Mouse (Mus musculus) left cerebral cortex, adult 11 months (tissue): ENCODE results near the gene Npnt.
A peak's percentile ranks its signal among the peaks of the same experiment; 100 is the strongest.

ENCODE experiments used
- DNase-seq: peaks from one replicate; pipeline ENCODE4 v3.0.0; 2022; ENCODE audit warnings: low spot score

Gene Npnt

DNA sequence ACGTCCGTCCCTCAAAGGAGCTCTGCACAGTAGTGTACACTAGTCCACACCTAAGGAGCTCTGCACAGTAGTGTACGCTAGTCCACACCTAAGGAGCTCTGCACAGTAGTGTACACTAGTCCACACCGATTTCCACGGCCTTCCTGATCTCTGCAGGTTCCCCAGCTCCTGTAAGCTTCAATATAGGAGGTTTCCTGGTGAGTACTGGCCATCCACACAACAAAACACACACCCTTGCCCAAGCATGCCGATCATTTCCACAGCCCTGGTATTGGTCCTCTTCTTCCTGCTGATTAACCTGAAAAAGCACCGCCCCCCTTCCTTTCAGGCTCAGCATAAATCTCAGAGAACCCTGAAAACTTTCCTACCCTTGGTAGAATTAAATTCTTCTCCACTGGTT, 57.6 kb downstream of the Npnt start:
- no peak for DNase-seq

DNA sequence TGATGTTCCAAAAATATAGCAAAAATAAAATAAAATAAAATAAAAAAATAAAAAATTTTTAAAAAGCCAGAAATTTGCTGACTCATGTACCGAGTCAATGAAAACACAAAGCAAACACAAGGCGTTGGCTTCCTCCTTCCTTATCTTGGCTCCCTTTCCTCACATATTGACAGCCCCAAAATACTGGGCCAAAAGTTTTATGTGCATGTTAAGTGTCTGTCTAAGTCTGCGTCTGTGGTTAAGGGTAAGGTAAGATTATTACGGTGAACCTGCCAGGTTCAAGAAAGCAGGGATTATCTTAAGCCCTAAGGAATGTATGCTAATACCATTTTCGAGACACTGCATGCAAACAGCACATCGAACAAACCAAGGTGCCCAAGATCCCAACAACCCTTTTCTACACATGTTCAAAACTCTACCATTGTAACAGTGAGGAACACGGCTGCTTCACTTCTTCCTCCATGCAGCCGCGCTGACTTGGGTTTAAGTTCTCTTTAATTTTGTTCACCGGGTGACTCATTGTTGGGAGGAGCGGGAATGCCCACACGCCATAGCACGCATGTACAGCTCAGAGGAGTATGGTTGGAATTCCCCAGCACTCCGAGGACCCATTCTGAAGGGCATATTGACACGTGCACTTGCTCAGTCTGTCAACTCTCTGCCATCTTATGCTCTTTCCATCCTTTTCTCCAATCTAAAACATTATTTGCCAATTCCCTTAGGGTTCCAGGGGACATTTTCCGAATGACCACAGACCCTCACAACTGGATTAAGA, 62.8 kb downstream of the Npnt start:
- no peak for DNase-seq

DNA sequence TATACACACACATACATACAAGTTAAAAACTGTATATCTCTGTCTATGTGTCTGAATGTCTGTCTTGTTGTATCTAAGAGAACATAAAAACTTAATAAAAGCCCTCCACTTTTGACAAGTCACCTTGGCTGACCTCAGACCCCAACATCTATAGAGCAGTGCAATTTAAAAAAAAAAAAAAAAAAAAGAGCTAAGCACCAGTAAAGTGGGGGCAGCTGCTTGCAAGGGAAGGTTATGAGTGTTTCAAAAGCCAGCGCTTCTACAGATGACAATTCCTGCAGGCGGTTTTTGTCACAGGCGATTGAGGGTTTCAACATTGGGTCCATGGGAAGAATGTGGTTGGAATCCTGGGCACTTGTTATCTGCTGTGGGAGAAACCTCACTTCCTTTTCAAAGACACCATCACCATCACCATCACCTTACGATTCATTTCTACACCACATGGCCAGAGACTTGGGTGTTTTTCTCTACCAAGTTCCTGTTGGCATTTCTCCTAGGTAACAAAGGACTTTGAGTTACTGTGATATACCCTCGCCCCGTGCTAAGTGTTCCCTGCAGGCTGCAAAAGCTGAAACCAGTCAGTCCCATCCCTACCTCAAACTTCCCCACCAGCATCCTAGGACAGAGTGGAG, 63.6 kb downstream of the Npnt start:
- DNase-seq, result no peak

DNA sequence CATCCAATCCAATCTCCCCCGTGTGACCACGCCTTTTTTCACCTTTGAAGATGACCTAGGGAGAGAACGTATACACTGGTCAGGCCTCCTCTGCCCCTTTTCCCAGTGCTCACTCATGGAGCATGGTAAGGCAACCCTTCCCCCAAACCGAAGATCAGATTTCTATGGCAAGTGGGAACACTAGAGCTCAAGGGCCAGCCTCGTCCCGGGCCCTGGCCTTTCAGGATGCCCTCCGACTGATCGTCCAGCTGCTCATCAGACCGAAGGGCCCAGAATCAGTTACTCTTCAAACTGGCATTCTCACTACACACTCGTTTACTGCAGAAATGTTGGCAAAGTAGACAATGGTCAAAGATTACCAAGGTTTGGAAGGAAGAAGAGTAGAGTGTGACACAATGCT, 65.6 kb downstream of the Npnt start:
- DNase-seq, result no peak

- no peak for DNase-seq
These were observed 66.8 kb downstream of the Npnt start for GRCm38 (mm10) chr3:132883256-132883655.

DNA sequence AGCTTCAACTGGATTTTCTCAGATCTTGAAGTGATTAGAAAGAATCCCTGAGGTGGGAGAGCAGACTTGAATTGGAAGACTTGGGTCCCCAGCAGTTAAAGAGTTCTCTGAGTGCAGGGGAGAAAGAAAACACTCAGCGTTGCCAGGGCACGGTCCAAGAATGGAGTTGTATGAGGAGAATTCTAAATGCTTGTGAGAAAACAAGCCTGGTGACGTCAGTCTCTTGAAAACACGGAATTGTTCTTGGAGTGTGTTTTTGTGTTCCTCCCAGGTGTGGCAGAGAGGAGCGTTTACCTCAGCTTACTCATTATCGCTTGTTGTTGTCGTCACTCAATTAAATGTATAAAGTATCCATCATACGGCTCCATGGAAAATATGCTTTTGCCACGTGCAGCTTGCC, 69.3 kb downstream of the Npnt start:
- DNase-seq, result no peak

DNA sequence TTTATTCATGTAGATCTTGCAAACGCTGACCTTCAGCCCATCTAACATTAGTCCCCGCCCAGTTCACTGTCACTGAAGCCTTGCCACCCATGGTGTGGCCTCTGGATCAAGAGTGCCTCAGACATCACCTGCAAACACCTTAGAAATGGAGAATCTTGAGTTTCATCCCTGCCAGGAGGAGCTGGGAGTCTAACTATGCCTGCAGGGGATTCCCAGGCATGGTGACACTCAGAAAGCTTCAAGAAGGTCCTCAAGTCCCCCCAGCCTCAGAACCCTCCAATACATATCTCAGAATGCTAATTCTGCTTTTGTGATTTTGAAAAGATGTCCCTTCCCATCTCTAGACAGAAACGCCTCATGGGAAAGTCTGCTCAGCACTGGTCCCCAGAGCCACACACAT, 69.7 kb downstream of the Npnt start:
- DNase-seq, result no peak

GRCm38 (mm10) chr3:132876933-132877676, 73.0 kb downstream of the Npnt start:
- DNase-seq, result no peak

DNA sequence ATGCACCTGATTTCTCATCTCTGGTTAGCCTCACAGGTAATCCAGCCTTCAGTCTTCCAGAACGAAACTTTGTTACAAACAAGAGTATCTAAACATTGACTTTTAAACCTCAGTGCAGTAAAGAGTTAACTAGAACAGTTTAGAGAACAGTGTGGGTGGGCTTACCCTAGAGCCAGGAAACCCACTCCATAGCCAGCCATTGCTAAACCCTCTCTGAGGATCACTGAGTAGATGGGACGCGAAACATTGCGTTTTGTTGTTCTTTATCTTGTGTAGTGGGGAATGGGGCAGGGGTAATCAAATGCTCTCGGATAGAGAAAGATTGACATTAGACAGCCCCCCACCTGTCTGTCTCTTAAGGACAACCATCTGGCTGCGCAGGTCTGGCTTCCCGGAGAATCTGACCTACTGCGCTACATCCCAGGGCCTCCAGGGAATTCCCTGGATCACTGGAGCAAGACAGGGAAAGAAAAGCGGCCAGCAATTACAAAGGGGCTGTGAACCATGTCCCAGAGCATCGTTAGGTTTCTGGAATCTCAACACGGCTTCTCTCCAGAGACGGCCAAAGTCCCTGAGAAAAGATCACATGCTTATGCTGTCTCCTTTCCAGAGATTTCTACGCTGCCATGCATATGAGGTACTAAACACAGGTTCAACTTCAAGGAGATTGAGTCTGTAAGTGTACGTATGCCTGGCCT, 73.9 kb downstream of the Npnt start:
- DNase-seq, result no peak

- DNase-seq, result no peak
These were observed 76.8 kb downstream of the Npnt start for GRCm38 (mm10) chr3:132873251-132873650.

DNA sequence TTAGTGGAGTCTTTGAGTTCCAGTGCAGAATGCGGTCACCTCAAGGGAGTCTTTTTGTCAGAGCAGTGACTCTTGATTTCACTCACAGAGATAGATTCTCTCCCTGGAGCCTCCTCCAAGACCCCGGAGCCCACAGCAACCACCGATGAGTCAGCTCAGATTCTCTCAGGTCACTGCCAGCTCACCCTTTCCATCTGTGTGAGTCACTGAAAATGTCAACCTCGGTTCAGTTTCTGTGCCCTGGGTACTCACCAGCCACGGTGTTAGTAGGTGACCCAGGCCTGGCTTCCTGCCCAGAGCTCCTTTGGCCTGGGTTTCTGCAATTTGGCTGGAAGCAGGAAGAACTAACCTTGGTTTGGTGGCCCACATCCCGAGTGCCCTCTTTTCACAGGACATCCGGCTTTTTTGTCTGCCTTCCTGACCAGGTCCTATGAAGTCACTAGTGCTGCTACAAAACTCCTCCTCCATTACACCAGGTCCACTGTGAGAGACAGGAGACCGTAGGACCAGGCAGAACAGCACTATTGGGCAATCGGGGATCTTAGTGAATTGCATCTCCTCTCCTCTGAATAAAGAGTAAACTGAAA, 78.7 kb downstream of the Npnt start:
- no peak for DNase-seq

DNA sequence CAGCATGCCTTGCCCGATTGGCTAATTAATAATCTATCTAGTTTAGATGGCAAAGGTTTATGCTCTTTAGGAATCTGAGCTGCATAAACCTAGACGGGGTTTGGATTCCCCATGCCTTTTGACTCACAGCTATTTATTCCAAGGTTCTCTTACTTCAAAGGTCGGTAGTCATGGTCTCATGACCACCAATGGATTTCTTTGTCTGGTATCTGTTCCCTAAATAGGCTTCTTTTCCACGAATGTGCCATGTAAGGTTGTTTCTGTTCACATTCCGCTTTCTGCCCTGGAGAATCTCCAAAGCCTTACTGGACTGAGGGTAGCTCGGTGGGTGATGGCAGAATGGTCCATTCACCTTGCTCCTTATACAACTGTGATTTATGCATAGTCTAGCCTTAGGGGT, 80.0 kb downstream of the Npnt start:
- DNase-seq, result peak; percentile 7

GRCm38 (mm10) chr3:132868838-132869237, 81.3 kb downstream of the Npnt start:
- DNase-seq, result no peak

GRCm38 (mm10) chr3:132866984-132867383, 83.1 kb downstream of the Npnt start:
- no peak for DNase-seq

DNA sequence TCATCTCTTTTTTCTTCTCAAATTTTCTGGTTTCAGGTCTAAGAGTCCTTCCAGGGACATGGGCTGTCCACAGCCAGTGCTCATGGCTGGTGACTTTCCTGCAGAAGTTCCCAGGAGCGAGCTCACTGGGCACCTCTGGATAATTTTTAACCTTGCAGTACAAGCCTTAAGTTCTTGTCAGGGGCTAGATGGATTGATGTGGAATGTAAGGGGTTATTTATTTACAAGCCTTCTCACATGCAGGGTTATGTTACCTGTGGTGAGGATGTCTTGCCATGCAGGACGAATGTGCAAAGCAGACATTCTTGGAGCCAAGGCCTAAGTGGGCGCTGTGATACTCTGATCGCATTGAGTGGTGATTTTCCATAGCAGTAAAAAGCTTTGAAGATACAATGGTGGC, 84.5 kb downstream of the Npnt start:
- no peak for DNase-seq

DNA sequence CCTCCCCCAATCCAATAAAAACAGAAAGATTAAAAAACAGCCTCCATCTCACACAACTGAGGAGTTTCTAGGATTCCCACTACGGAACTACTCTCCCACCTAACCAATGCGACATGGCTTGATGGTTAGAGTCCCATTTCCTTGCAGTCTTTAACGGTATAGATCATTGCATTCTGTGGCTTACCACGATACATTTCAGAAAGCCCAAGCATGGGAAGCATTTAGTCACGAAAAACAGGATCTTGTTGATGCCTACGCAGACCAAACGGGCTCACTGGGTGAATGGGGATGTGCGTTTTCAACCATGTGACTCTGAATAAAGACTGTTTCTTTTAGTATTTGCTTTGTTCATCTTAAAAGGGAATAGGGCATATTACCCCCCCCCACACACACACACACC, 85.1 kb downstream of the Npnt start:
- DNase-seq, result no peak

DNA sequence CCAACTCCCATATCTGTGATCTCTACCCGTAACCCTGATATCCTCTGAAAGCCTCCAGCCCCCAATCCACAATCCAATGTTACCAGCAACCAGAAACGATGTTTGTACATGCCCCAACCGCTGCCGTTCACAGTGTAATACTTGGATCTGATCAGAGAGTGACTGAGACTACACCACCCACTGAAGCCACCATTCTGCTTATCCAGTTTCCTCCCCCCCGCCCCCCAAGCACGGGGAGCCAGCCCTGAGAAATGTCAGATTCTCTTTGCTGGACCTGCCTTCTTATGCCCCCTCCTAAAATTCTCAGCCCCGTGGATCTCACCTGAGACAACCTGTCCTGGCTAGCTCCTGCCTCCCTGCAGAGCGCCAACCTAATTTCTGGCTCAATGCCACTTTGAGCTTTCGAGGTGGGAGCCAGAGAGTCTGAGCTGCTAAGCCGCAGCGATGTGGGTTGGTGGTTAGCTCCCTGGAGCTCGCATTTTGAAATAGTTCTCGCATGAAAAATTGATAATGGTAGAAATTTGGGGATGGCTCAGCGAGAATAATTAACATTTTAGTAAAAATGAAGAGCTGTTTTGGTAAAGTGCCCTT, 85.7 kb downstream of the Npnt start:
- no peak for DNase-seq

- no peak for DNase-seq
These were observed 86.2 kb downstream of the Npnt start for GRCm38 (mm10) chr3:132863843-132864242.

- DNase-seq, result no peak
These were observed 89.3 kb downstream of the Npnt start for GRCm38 (mm10) chr3:132860796-132861195.

DNA sequence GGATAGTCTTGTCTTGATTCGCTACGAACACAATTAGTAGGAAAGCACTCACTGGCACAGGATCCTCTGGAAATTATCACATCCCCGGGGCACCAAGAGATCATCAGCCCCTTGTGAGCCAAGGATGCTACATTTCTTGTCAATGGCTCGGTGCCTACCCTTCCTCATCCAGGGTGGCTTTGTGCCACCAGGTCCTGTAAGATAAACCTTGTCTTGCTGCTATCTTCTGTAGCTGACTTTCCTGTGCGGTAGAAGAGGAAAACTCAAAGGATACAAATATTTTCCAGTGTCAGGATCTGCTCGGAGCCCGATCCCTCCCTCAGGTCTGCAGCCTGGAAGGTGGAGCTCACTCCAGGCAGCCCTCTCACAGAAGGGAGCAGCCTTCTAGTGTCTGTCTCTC, 90.5 kb downstream of the Npnt start:
- DNase-seq, result no peak

GRCm38 (mm10) chr3:132858849-132859248, 91.2 kb downstream of the Npnt start:
- no peak for DNase-seq

- no peak for DNase-seq
These were observed 93.4 kb downstream of the Npnt start for GRCm38 (mm10) chr3:132856651-132857050.
